Mouse (Mus musculus) lung, postnatal 36 days (tissue): ENCODE measurements around the gene Kctd6.

Source experiments
- DNase-seq: peaks from one replicate; pipeline ENCODE4 v3.0.0; 2022; ENCODE audit warnings: mixed read lengths

Kctd6 gene

DNA sequence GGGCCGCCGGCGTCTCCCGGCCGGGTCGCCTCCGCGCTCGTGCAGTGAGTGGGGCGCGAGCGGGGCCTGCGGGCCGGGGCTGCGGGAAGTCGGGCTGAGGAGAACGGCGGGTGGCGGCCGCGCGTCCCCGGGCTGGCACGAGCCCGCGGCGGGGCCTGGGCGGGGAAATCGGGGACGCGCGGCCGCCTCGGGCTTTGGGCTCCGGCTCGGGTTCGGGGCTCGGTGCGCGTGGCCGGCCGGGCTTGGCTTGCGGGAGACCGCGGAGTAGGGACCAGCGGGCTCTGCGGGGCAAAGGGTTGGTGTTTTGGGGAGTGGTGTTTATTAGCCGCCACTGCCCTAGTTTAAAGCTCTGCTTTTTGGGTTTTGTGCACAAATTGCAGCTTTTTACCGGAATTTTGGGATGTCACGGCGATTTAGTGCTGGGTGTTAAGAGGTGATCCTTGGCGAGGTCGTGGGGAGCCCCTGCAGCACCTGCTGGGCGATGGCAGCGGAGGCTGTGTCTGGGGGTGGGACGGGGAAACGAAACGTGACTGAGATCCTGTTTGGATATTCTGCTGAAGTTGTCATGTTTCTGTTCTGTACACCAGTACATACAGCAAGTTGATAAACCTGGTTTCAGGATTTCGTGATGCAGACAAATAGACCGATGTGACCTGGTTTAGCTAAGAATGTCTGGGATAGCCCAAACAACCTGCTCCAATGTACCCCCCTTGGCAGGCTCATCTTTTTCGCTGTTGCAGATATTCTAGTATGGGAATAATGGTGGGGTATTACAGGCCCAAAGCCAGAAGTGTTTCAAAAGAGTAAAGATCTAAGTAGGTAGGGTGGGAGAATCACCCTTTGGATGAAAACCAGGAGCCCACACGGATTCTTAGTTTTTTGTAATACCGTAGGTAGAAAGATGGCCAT is 613 bp downstream of the Kctd6 start:
- DNase-seq = peak; percentile 71

GRCm38 (mm10) chr14:8215208-8215778 is 1.4 kb downstream of the Kctd6 start:
- peak; percentile 10 for DNase-seq

GRCm38 (mm10) chr14:8216100-8216499 is 2.2 kb downstream of the Kctd6 start:
- DNase-seq = peak; percentile 20

DNA sequence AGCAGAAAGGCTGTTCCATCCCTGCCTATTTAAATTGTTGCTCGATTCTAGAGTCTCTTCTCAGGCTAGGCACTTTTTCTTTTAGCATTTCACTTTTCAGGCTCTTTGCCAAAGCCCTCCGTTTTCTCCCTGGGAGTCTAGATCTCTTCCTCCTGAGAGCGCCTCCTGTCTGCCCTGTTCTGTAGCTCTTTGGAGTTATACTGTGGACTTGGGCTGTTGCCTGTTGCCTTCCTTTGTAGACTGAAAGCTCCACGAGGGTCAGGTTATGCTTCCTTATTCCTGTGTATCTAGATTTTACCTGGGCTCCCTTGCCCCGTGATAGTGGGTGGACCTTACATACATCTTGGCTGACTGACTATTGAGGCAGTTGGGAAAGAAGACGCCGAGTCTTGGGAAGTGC is 4.3 kb downstream of the Kctd6 start:
- DNase-seq = no peak

DNA sequence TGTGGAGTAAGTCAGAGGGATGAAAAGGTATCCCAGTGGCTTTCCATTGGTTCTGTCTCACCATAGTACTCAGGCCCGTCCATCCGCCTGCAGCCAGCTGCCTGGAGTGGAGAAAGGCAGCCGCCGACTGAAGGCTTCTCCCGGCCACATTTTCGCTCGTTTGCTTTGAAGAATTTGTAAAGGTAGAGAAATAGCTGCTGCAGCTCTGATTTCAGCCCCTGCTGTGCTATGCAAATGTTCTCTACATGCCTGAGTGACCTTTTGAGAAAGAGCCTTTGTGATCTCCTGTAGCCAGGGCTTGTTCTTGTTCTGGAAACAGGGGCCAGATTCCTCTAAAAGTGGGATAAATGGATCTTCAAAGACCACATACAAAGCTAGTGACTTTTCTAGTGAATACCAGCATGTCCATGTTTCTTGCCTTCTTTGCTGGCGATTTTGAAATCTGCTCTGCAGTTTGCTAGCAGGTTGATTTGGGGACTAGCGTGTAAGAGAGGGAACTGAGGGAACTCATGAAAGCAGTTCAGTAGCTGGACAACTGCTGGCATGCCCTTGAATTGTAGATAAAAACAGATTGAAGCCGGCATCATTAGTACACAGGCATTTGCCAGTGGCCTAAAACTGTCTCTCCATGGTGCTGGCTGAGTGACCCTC is 4.9 kb downstream of the Kctd6 start:
- DNase-seq = no peak

DNA sequence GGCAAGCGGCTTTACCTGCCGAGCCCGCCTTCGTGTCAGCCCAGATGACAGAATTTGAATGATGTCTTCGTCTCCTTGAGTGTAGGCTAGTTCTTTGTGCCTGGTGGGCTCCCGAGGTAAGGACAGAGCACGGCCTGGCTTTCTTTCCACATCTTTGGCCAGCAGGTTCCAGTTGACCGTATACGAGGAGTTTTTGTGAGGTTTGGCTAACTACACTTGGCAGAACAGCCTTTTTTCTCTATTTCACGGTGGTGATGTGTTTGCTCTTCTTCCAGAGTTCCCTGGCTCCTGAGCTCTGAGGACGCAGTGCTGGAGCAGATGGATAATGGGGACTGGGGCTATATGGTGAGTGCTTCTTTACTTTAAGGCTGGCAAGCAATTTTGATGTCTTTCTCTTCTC is 5.9 kb downstream of the Kctd6 start:
- no peak for DNase-seq

- DNase-seq = peak; percentile 34
Measured at GRCm38 (mm10) chr14:8220306-8220705, 6.4 kb downstream of the Kctd6 start.

GRCm38 (mm10) chr14:8220912-8221311 is 7.0 kb downstream of the Kctd6 start:
- no peak for DNase-seq

GRCm38 (mm10) chr14:8222561-8222960 is 8.6 kb downstream of the Kctd6 start:
- no peak for DNase-seq

DNA sequence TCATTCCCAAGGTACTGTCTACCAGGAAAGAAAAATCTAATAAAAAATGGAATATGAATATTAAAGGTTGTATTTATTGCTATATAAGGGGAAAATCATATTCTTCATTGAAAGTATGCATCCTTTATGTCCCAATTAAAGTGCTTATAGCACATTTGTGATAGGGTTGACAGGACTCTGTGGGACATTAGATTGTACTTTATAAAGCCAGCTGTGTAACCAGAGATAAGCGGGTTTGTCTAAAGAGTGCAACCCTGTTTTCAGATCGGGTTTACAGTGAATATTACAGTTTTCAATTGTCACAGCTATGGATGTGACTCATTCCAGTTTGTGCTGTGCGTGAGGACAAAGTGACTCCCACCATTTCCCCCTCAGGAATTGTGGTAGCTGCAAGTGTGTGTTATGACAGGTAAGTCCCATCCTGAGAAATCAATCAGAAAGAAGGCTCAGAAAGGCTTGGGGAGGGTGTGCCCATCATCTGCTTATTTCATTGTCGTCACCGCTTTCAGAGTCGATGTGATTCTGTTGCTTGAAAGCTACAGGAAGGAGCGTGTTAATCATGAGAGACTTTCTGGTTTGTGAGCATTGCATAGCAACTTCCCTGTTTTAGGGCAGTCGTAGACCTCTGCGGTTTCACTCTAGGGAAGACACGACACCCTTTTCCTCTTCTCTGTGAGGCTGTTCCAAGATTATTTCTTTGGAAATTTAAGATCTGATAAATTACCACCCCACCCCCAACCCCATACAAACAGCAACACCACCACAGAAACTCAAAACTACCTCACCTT is 9.8 kb downstream of the Kctd6 start:
- DNase-seq = peak; percentile 38

- no peak for DNase-seq
Measured at GRCm38 (mm10) chr14:8224805-8225204, 10.9 kb downstream of the Kctd6 start.

DNA sequence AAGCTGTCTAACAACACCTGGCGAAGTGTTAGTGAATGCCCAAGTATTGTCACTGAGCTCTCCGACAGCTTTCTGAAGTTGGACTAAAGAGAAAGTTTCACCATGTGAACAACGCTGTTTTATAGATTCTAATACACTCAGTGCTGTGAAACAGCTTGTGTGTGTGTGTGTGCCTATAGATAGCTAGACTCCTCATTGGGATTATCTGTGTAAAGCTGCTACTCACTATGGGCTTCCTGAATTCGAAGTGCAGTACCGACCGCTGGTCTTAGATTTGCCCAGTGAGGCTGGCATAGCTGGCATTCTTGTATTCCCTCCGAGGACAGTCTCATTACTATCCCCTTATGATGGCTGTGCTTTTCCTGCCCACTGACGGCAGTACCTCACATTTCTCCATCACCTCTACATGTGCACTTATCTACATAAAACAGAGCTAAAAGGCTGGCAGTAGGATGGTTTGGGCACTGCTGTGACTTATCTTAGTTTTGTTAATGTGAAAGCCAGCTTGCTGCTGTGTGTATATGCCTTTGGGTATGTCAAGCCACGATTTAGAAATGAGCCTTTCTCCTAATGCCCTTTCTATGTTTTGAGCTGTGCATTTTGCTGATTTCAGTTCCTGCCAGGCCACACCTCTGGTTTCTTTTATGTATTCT is 15.6 kb downstream of the Kctd6 start:
- no peak for DNase-seq

- DNase-seq = no peak
Measured at GRCm38 (mm10) chr14:8232155-8232910, 18.4 kb downstream of the Kctd6 start.

DNA sequence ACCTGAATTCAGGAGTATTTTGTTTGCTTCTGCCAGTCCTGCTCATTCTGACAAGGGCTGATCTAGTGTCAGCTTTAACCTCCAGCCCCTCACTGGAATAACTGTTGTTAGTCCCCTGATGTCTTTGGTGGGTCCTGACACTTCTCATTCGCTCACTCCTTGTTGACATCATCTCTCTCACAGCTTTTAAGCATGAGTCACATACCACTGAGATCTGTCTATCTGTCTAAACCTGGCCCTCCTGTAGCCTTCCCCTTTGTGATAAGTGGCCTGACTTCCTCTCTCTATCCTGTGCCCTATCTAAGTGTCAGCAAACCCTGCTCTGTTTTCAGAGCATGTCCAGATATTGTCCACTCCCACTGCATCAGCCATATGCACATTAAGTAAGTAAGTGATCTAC is 19.3 kb downstream of the Kctd6 start:
- DNase-seq = no peak

GRCm38 (mm10) chr14:8241816-8242215 is 27.9 kb downstream of the Kctd6 start:
- no peak for DNase-seq

DNA sequence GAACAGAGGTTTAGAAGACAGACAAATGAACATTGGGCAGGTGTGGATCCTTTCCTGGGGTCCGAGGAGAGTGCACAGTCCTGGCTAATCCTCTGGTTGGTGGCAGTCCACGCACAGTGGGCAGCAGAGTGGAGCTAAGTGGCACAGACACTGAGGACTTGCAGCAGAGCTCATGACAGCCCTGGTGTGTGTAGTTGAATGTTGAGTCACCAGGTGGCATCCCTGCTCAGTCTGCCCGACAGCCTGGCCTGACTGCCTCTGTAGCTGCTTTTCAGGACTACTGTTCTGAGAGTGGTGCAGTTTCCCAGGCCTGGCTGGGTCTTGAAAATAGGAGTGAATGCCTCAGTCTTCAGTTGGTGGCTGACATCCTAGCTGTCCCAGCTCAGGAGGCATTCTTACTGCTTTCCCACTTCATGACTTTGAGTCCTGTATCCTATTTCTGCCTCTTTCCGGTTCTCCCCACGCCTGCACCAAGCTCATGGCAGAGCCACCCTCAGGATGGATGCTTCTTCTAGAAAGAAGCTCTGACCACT is 28.5 kb downstream of the Kctd6 start:
- peak; percentile 51 for DNase-seq

DNA sequence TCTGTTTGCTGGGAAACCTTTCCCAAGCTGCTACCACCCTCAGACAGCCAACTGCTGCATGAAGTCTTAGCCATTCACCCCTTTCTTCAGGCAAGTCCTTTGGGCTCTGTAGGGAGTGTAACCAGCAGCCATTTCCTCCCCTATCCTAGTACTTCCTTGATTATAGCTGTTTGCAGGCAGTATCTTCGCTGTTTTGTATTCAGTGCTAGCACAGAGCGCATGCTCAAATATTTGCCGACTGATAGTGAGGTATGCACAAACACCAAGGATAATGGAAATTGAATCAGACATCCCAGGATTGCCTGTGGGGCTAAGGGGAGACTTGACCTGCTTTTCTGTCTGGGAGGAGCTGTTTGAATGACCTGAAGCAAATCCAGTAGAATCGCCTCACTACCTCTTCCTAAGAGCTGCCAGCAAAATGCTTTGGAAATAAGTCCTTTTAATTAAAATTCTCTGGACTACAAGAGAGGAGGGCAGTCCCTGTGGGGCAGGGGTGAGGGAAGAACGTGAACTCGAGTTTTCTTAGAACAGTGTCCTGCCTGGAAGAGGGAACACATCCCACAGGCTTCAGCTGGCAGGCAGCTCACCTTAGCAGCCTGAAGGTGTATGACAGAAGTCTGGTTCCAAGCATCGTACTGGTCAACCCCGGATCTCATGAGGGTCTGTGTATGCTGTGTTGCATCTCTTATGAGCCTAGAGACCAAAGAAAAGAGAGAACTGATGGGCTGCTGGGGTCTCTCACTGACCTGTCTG is 29.4 kb downstream of the Kctd6 start:
- no peak for DNase-seq

GRCm38 (mm10) chr14:8244211-8244611 is 30.3 kb downstream of the Kctd6 start:
- no peak for DNase-seq

- DNase-seq = peak; percentile 40
Measured at GRCm38 (mm10) chr14:8246878-8247277, 32.9 kb downstream of the Kctd6 start.

- no peak for DNase-seq
Measured at GRCm38 (mm10) chr14:8249206-8249605, 35.3 kb downstream of the Kctd6 start.
